Mouse (Mus musculus) naive thymus-derived CD4-positive, alpha-beta T cell, adult 2 months (primary cell): ENCODE measurements at regions not wholly inside any gene's neighbourhood (a gene's known extent, or its start where the extent isn't known, plus 50 kb on each side); places are given as distances from the start of the nearest gene placed in this dataset.

Experiments
- DNase-seq: peaks from one replicate; pipeline ENCODE4 v3.0.0-alpha.2; 2011; ENCODE audit warnings: low read depth

DNA sequence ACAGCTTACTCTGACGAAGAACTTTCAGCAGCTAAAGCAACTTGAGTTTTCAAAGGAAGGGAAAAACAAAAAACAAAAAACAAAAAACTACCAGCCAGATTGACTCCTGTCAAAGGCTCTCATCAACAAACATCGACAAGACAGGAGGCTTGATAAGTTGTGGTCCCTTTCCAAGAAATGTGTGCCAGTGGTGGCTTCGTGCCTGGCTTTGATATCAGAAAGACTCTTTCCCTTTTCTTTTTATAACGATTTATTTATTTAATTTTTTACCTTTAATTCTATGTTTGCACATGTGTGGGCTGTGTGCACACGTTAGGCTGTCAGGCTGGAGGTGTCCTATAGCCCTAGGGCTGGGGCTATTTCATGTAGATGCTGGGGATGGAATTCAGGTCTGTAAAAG lies 60.4 kb downstream of the Dact1 start:
- no peak for DNase-seq

DNA sequence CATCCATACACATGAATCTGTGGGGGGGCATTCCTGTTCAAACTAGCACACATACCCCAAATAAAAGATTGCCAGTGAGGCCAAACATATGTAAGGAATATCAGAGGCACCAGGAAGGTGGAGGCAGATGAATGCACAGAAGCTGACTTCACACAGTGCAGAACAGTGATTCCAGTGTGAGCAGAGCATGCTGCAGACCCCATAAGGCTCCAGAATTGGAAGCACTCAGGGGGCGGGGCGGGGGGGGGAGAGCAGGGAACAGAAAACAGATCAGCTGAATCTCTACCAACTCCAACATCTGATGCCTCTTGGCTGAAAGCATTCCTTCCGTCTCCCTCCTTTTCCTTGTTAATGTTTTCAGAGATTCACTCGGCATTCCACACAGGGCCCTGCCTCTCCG lies 62.3 kb downstream of the Dact1 start:
- DNase-seq, result no peak

DNA sequence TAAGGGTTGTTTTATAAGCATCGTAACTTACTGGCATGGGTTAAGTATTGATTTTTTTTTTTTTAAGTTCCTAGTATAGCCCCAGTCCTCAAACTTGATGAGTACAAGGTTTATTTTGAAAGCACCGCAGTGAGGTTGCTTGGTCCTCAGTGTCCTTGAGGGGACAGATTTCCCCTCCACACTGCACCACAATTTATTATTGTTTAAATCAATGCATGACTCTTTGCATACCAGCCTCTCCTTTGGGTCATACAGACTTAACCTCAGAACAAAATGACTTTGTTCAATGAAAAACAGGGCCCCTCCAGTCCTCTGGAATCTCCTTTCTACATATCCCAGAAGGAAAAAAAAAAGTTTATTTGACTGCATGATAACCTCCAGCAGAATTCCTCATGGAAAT lies 63.9 kb downstream of the Dact1 start:
- DNase-seq, result no peak

DNA sequence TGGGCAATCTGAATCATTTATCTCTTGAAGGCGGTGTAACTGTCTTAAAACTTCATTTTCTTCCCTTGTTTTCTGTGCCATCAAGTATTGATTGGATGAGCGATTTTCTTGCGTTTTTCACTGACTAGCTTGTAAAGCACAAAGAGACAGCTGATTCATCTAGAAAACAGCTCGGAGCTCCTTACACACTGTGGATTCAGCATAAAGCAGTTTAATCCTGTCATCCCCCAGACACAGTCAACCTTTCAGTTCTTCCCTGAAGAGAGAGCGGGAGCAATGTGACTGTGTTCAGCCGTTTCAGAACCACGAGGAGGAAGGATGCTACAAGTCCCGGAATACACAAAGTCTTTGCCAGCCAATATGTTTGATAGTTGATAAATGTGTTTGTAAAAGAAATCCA lies 66.8 kb downstream of the Dact1 start:
- DNase-seq, result no peak

DNA sequence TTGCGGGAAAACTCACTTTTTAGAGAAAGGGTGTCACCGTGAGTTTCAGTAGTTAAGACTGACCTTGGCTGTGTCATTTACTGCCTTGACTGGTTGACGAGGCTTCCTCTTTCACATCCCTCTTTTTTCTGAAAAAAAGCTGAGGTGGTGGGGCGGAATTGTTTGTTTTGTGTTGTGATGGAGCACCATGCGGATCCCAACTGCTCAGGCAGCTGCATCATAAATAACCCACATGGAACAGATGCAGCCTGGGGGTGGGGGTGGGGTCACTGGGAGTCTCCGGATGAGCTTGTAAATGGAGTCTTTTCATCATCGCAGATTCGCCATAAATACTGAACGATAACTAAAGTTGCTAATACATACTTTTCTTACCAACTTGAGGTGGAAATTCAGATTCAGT lies 67.3 kb downstream of the Dact1 start:
- DNase-seq, result no peak

DNA sequence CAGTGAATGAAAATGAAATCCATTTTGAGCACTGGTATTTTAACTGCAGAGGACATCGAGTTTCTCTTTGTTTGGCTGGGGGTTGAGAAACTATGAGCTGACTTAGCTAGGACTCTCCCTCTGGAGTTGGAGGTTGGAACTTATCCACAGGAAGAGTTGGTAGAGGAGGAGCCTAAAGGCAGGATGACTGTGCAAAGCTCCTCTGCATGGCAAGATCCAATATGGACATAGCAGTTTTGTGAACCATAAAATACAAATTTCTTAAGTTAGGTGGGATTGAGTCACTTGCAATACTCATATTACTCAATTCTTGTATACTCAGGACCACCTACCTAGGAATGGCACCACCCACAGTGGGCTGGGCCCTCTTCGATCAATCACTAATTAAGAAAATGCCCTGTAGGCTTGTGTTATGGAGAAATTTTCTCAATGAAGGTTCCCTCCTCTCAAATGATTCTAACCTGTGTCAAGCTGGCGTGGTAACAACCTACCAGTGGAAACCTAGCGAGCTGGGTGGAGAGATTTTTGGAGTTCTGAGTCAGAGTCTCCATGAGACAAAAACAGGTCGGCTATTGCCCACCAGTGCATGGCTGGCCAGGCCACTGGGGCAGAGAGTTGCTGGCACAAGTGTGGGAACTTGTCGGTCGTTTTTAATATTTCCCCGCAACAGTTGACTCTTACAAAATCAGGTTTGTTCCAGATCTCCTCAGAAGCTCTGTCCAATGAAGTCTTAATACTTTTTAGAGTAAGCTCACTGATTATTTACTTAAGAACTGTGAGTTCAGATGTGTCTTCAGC lies 70.1 kb downstream of the Dact1 start:
- no peak for DNase-seq

DNA sequence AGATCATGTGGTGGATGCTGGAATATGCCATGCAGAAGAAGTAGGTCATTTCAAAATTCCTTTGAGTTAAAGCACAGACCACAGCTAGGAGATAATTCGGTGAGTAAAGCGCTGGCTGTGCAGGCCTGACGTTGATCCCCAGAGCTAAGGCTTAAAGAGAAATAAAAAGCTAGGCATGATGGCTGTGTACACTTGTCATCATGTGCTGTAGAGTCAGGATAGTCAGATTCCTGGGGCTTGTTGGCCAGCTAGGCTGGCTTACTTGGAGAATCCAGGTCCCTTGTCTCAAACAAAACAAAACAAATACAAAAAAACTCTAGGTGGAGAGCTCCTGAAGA lies 70.7 kb downstream of the Dact1 start:
- no peak for DNase-seq

DNA sequence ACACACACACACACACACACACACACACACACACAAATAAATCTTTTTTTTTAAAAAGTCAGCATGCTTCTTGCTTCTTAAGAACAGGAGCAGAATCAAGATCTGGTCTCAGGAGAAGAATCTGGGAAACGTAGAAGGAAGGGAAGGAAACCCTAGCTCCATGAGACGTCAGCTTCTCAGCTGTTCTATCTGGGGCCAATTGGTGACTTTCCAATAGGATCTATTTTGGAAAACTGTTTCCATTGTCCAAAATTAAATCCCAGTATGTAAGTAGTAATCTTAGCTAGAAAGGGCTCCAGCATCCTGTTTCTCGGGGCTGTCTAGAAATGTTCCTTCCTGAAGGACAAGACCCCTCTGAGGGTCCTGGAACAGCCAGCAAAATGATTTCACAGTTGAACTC lies 76.6 kb downstream of the Dact1 start:
- DNase-seq, result no peak

DNA sequence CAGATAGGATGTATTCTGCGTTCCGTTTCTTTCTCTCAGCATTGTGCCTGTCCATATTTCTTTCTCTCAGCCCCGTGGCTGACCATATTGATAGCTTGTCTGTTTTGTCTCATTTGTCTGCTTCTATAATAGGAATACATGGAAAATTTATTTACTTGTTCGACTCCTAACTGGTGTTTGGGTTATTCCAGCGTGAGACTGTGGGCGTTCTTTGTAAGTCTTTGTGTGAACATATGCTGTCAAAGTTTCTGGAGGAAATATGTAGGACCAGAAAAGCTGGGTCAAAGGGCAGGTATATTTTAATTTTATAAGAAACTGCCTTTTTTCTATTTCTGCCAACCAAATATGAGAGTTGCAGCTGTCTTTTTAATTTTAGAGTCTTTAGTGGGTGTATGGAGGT lies 81.8 kb downstream of the Dact1 start:
- no peak for DNase-seq

DNA sequence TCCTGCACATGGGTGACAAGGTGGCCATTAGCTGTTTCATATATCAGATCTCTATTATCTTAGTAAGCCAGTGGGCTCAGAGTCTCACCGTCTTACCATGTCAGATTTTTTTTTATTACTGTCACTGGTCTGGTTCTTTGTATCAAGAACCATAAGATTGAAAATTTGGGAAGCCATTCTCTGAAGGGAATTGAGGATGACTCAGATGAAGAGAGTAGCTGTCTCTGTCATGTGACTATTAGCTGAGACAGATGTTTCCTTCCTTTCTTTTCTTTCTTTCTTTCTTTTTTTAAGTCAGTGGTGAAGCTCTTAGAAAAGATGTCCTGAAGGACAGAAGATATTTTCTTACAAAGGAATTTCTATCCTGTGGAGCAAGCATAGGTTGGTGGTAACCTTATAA lies 84.1 kb downstream of the Dact1 start:
- DNase-seq, result no peak

DNA sequence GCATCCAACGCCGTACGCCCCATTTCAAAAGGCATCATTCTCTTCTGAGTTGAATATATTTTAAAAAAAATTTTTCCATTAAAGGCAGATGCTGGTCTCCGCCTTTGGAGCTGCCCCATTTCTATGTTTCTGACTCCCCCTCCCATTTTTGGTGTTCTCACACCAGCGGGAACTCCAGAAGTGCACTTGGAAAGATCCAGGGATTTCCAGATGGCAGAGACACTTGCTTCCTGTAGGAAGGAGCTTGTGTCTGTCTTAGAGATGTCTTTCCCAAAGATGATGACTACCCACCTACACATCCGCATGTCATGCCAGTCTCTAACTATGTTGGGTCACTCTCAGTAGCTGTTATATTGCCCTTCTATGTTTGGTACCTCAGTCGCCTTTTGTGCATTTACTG lies 87.8 kb downstream of the Dact1 start:
- no peak for DNase-seq

DNA sequence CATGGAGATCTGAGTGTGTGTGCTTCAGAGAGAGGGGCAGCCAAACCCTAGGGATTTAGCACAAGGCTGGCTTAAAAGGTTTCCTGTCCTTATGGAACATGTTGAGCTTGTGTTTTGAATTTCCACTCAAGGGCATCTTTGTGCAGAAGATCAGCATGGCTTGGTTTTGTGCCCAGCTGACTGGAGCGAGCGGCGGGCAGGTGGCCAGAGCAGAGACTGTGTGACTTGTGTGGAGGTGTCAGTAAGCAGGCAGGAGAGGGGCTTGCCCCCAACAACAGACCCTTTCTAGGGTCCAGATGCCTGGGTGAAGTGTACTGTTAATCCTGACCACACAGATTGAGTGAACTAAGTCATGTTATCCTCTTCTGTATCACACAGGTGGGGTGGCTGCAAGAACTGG lies 89.0 kb downstream of the Dact1 start:
- DNase-seq, result no peak

DNA sequence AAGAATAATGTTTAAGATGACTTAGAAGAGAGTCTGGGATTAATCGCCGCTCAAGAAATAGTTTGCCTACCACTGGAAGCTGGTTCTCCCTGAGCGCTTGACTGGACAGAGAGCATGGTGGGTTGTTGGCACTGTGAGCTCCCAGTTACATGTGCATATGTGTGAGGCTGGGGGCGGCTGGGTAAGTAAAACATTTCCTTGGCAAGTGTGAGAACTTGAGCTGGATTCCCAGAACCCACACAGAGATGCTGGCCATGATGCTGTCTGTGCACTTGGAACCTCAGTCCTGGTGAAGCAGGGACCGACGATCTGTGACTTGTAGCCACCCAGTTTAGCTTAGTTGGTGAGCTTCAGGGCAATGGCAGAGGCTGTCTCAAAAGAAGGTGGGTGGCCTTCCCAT lies 90.5 kb downstream of the Dact1 start:
- DNase-seq, result no peak

DNA sequence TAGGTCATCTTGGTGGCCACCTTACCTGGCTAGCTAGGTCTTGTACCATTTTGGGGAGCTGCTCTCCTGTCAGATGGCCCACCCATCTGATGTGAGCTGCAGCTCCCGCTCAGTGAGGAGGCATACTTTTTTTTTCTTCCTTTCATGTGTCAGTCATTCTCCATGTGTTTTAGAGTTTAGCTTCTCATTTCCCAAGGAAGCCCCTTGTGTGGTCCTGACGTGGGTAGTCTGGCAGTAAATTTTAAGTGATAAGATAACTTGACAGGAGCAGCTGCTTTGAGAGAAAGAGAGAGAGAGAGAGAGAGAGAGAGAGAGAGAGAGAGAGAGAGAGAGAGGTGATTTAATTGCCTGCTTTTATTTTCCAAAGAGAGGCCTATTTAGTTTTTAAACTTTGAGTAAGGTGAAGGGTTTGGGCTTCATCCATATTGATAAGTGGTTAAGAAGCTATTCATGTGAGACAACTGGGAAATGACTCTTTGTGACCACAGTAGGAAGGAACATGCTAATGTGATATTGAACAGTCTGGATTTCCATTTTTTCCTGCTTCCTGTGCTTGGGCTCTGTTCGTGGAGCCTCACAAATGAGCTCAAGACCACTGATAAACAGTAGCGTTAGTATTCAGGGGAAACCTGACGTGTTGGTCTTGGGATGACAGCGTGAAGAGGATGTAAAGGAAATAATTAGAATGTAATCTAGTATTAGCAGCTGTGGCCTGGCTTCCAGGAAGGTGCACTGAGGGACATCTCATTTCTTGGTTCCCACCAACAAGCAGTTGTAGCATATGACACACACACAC lies 92.1 kb downstream of the Dact1 start:
- no peak for DNase-seq

DNA sequence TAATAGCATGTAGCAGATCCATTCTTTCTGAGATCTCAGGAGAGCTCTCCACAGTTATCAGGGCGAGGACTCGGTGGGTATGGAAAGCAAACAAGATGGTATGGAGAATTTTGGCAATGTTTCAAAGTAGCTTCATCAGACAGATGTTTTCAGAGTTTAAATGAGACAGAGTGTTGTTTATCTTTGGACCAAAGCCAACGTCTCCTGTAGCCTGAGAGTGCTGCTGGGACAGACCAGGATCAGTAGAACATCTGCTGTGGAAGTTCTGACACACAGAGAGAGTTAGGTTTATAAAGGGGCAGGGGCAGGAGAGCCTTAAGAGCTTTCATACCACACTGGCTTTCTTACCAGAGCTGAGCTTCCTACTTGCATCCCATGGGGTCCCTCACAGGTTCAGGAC lies 97.6 kb downstream of the Dact1 start:
- DNase-seq, result no peak

DNA sequence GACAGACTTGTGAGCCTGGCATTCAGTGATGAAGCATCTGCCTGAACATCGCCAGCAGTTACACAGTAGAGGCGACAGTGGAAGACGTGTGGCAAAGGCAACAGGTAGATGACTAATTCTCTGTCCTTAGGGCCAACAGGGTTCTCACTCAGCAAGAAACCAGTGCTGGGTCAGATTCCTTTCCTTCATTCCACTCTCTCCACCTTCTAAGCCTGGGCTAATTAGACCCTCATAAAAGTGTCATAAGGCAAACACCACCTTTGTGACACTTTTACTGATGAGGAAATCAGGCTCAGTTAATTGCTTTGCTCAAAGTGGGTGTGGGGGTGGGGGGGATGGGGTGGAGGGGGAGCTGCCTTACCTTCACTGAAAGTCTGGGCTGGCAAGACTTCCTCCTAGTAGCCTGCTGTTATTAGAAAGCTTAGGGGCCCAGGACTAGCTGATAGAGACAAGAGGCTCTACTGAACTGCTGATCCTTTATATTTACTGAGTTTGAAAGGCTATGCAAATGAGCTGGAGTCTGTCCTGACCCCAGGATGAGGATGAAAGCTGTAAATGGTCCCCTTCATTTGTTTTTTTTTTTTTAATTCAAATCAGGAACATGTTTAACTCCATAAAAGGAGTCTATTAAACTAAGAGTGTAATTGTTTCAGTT lies 98.8 kb downstream of the Dact1 start:
- DNase-seq, result no peak

DNA sequence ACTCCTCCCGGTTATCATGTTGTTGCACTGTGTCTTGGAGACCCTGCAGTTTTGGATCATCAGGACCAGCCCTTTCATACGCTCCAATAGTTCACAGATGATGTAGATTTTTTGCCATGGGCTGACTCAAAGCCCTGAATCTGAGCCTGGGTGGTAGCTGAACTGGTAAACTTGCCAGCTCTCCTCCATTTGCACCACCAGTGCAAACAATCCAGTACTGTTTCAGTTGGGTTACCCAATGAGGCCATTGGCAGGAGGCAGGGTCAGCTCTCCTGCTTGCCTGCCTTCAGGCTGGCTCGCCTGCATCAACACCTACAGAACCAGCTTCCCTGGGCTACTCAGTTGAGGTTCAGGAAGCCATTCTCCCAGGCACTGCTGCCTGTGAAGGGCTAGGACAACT lies 102.6 kb downstream of the Dact1 start:
- DNase-seq, result no peak

DNA sequence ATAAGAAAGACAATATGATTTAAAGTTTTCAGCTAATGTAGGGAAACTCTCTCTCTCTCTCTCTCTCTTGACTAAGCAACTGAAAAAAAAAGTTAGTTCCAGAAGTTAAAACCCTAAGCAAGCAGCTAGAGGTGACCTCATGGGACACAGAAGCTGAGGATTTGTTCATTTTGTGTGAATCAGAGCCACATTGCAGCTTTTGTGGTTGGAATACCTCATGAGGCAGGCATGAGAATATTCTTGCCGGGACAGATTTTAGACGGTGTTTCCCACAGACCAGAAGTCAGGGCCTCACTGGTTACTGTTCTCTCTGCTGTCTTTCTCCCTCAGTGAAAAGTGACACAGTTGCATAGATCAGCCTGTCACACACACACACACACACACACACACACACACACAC lies 107.3 kb downstream of the Dact1 start:
- no peak for DNase-seq

DNA sequence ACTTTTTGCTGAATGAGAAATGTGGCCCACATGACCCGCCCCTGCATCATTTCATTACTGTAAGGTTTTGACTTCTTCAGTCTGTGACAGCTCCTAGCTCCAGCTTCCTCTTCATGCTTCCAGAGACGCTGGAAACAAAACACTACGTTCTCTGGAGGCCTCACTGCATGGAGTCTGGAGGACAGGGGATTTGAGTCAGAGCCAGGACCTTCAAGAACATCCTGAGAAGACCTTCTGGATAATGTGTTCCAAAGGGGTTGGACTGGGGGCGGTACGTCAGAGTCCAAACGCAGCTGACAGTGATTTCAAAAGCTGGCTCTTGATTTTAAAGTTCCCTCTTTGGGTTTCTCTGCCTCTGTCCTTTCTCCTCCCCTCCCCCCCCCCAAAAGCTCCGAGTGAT lies 108.5 kb downstream of the Dact1 start:
- DNase-seq, result no peak

DNA sequence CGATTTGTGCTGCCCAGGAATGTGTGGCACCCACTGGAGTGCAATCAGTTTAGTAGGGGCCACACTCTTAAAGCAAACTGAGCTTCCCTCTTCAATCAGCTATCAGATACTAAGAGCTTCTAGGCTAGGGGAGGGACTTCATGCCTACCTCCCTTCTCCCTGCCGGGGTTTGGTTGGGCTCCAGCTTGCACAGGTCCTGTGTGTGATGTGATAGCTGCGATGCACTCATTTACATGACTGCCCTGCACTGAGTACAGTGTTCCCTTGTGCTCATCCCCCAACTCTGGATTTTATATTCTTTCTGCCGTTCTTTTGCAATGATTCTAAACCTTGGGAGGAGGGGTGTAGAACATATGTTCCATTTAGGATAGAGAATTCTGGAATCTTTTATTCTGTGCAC lies 109.5 kb downstream of the Dact1 start:
- no peak for DNase-seq

DNA sequence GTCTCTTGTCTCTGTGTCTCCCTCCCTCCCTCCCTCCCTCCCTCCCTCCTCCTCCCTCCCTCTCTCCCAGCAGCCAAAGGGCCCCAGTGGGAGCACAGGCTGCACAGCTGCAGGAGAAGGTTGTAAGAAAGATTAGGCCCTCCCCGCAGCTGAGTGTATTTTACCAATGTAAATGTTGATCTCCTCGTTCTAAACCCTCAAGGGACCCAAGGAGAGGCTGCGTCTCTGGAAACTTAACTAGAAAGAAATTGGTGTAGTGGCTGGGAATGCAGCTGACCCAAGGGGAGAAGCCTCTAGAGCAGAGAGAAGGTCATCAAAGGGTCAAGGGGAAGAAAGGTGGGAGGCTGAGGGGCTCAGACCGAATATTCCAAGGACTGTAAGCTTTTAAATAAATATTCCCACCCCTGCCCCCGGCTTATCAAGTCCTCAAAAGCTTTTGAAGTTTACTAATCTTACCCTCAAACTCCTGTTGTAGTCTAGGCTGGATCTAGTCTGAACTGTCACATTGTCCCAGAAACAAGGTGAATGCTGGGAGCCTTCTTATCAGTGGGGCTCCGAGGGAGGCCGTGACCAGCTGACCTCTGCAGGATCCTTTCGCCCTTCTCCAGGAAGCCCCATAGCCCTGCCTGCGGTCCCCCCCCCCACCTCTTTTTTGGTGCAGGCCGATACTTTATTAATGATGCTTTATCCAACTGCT lies 116.5 kb downstream of the Dact1 start:
- no peak for DNase-seq

DNA sequence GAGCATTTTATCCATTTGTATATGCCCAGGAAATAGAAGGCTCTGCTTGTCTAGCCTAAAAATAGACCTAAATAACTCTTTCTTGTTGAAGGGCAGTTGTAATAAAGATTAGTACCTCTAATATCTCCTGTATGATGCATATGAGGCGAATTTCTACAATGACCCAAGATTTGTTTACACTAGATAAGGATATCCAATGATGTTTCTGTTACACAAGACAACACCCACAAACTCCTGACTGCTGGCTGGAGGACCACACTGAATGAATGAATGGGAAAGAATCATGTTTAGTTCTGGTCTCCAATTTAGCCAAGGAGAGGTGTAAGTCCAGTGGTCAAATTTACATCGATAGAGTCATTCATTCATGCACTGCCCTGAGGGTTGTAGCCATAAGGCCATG lies 118.3 kb downstream of the Dact1 start:
- no peak for DNase-seq
